Mouse (Mus musculus): Measurements from ENCODE around the gene Pold1. TPM values are rescaled to one million over a fixed set of nuclear protein-coding genes. Genes with fewer than 3 reads are reported as not detected.

Pold1 gene
- total and polyA plus RNA-seq, 2 experiments from 2014 or later, result 18.3 to 41.8 TPM

DNA sequence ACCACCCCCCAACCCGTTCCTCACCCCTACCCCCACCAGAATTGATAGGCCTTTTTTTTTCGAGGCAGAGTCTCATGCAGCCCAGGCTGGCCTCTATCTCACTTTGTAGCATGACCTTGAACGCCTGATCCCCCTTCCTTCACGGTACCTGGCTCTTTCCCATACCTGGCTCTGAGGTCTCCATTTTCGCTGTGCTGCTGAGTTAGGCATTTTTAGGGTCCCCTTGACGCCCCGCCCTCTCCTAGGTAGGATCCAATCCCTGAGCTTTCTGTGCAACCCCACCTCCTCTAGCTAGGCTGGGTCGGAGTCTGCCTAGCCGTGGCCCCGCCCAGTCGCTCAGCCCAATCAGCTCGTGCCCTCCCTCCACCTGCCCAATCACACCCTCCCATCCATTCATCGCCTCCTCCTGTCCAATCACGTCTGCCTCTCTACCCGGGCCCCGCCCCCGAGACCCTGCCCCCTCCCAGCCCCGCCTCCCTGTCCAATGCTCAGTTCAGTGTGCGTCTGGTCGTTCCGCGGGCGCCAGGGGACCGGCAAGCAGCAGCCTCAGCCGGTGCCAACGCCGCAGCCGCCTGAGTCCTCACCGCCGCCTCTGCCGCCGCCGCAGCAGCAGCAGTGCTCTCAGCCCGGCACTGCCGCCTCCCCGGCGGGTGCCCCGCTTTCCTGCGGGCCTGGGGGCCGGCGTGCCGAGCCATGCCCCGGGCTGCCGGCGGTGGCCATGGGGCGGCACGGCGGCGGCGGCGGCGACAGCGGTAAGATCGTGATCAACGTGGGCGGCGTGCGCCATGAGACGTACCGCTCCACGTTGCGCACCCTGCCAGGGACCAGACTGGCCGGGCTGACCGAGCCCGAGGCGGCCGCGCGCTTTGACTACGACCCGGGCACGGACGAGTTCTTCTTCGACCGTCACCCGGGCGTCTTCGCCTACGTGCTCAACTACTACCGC, 42.0 kb upstream of the Pold1 start, which contains the start of gene Kcnc3:
Kcnc3 (plus strand) TSS at position 263 of the 946 bp plus-strand sequence.
- H3K27ac ChIP-seq (ENCODE audit: low read depth), result no peak within 1 kb of the TSS
- ATAC-seq (ENCODE audit: insufficient read depth, low read depth), result peak; percentile 89

DNA sequence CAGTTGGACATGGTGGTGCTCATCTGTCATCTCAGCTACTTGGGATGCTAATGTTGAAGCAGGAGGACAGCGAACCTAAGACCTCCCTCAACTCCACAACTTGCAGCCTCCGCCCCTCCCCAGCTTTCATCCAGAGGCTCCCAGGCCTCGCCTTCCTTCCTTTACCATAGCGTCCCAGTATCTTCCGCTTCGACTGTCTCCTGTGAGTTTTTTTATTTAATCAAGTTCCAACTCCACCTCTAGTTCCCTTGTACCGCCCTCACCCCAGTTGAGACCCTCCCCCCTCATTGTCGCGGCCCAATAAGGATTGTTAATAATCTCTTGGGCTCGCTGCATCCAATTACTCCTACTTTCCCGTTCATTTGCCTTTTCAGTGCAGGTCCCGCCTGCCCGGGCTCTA, 41.3 kb upstream of the Pold1 start:
- H3K4me2 ChIP-seq (ENCODE audit: low read depth, low read length), result 0 out of 2 replicates have a peak overlapping the region, but pooled peaks have one; percentile 91
- DNase-seq (ENCODE audit: low spot score) (no peak), ATAC-seq (ENCODE audit: insufficient read depth, low read depth) (no peak)
- no peaks in the 10 kb centered on the region for H3K9me3 ChIP-seq (replicated peaks; ENCODE audit: control insufficient read depth, low read length)
- no peaks in the 10 kb centered on the region for H3K36me3 ChIP-seq (replicated peaks; ENCODE audit: control insufficient read depth, insufficient read depth, low read length)
- no peak overlapping the region for H3K9ac ChIP-seq (replicated peaks; ENCODE audit: low read depth, low read length)
- H3K27me3 ChIP-seq (ENCODE audit: control insufficient read depth, insufficient read depth, low read length), result peaks cover 91% of the 10 kb centered on the region
- no peak overlapping the region for H3K4me3 ChIP-seq (ENCODE audit: low read depth, low read length)
- peaks cover 12% of the 10 kb centered on the region for H3K4me1 ChIP-seq (ENCODE audit: control insufficient read depth, insufficient read depth)
- WGBS, result 6% methylated on average over 13 of the region's 13 CpGs
- no peak overlapping the region for H3K27ac ChIP-seq (ENCODE audit: low read depth)
- no peak for TF ChIP-seq EP300 (IDR thresholded peaks at IDR 0.05; ENCODE audit: low read depth)
- TF ChIP-seq CTCF (IDR thresholded peaks at IDR 0.05; ENCODE audit: low read depth), result no peak

More for the DNA sequence above, 42.0 kb upstream of the Pold1 start, which contains the start of gene Kcnc3:
- H3K9me3 ChIP-seq (replicated peaks; ENCODE audit: control insufficient read depth, low read length), result no peaks in the 10 kb centered on the region
- DNase-seq (ENCODE audit: low spot score), result peak; percentile 71
- H3K4me2 ChIP-seq (ENCODE audit: low read depth, low read length), result peak within 1 kb of the TSS; percentile 91
- no peak within 1 kb of the TSS for H3K9ac ChIP-seq (replicated peaks; ENCODE audit: low read depth, low read length)
- H3K4me1 ChIP-seq (ENCODE audit: control insufficient read depth, insufficient read depth), result peaks cover 12% of the 10 kb centered on the region
- H3K36me3 ChIP-seq (replicated peaks; ENCODE audit: control insufficient read depth, insufficient read depth, low read length), result no peaks in the 10 kb centered on the region
- under 1% methylated on average over 68 of the region's 80 CpGs for WGBS
- TF ChIP-seq CTCF (IDR thresholded peaks at IDR 0.05; ENCODE audit: low read depth), result no peak
- no peak for TF ChIP-seq EP300 (IDR thresholded peaks at IDR 0.05; ENCODE audit: low read depth)
- peak within 1 kb of the TSS; percentile 49 for H3K4me3 ChIP-seq (ENCODE audit: low read depth, low read length)
- H3K27me3 ChIP-seq (ENCODE audit: control insufficient read depth, insufficient read depth, low read length), result peaks cover 84% of the 10 kb centered on the region

DNA sequence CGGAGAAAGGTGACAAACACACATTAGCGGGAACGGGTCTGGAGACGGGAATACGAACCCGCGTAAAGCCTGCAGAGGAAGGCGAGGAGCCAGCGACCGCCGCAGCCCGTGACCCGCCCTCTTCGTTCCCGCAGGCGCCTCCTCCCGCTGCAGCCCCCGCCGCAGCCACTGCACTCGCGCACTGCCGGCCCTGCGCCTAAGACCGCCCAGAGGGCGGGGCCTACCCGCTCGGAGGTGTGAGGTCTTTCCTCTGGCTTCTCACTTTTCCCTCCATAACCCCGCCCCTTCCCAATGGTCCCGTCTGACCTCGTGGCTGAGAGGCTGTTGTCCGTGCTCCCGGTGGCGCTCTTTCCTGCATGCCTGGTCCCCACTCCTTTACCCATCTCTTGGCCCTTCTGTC, 40.5 kb upstream of the Pold1 start:
- Histone ChIP-seq H3K4me3 (ENCODE audit: low read depth, low read length) (peak overlapping the region; percentile 42), H3K9ac (replicated peaks; ENCODE audit: low read depth, low read length) (no peak overlapping the region), H3K4me1 (ENCODE audit: control insufficient read depth, insufficient read depth) (peaks cover 12% of the 10 kb centered on the region), H3K9me3 (replicated peaks; ENCODE audit: control insufficient read depth, low read length) (no peaks in the 10 kb centered on the region), H3K36me3 (replicated peaks; ENCODE audit: control insufficient read depth, insufficient read depth, low read length) (no peaks in the 10 kb centered on the region), H3K27me3 (ENCODE audit: control insufficient read depth, insufficient read depth, low read length) (peaks cover 91% of the 10 kb centered on the region), H3K4me2 (ENCODE audit: low read depth, low read length) (peak overlapping the region; percentile 61), H3K27ac (ENCODE audit: low read depth) (no peak overlapping the region)
- no peak for ATAC-seq (ENCODE audit: insufficient read depth, low read depth)
- WGBS, result 1% methylated on average over 31 of the region's 33 CpGs
- DNase-seq (ENCODE audit: low spot score), result no peak
- no peak for TF ChIP-seq CTCF (IDR thresholded peaks at IDR 0.05; ENCODE audit: low read depth)
- no peak for TF ChIP-seq EP300 (IDR thresholded peaks at IDR 0.05; ENCODE audit: low read depth)

DNA sequence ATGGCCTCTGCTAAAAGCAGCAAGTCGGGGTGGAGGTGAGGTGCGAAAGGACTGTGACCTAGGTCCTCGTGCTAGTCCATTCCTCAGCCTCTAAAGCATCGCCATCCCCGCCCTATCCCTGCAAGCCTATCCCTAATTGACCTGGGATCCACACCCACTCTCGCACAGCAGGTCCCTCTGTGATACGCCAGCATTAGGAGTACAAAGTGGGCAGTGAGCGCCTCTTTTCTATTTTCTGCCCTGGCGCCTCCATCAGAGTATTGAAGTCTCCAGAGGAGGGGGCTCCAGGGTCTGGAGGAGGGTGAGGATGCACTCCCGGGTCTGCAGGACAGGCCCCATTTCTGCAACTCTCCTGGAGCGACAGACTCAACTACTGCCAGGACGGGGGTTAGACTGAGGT, 39.7 kb upstream of the Pold1 start:
- ATAC-seq (ENCODE audit: insufficient read depth, low read depth), result no peak
- TF ChIP-seq CTCF (IDR thresholded peaks at IDR 0.05; ENCODE audit: low read depth) (no peak), EP300 (IDR thresholded peaks at IDR 0.05; ENCODE audit: low read depth) (no peak)
- Histone ChIP-seq H3K36me3 (replicated peaks; ENCODE audit: control insufficient read depth, insufficient read depth, low read length) (no peaks in the 10 kb centered on the region), H3K4me3 (ENCODE audit: low read depth, low read length) (no peak overlapping the region), H3K9ac (replicated peaks; ENCODE audit: low read depth, low read length) (no peak overlapping the region), H3K4me1 (ENCODE audit: control insufficient read depth, insufficient read depth) (peaks cover 12% of the 10 kb centered on the region), H3K27me3 (ENCODE audit: control insufficient read depth, insufficient read depth, low read length) (peaks cover 84% of the 10 kb centered on the region), H3K4me2 (ENCODE audit: low read depth, low read length) (peak overlapping the region; percentile 61; the same call in 1 of the 2 replicates), H3K27ac (ENCODE audit: low read depth) (no peak overlapping the region), H3K9me3 (replicated peaks; ENCODE audit: control insufficient read depth, low read length) (no peaks in the 10 kb centered on the region)
- DNase-seq (ENCODE audit: low spot score), result no peak
- WGBS, result 11% methylated on average over 12 of the region's 12 CpGs

DNA sequence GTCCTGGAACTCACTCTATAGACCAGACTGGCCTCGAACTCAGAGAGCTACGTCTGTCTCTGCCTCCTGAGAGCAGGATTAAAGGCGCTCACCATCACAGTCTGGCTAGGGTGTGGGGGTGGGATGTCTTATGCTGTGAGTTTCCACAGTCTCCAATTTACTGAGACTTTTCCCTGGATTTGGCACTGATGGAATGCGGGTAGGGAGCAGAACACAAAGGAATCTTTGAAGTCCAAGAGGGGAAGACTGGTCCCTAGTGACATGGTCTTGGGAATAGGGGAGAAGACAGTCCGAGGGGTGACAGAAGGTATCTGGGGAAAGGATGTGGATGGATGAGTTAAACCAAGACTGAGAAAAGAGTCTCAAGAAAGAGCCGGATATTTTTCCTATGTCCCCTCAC, 39.0 kb upstream of the Pold1 start:
- ATAC-seq (ENCODE audit: insufficient read depth, low read depth) (no peak), DNase-seq (ENCODE audit: low spot score) (no peak)
- Histone ChIP-seq H3K4me3 (ENCODE audit: low read depth, low read length) (no peak overlapping the region), H3K9ac (replicated peaks; ENCODE audit: low read depth, low read length) (no peak overlapping the region), H3K4me2 (ENCODE audit: low read depth, low read length) (no peak overlapping the region), H3K4me1 (ENCODE audit: control insufficient read depth, insufficient read depth) (peaks cover 12% of the 10 kb centered on the region), H3K36me3 (replicated peaks; ENCODE audit: control insufficient read depth, insufficient read depth, low read length) (no peaks in the 10 kb centered on the region), H3K27me3 (ENCODE audit: control insufficient read depth, insufficient read depth, low read length) (peaks cover 77% of the 10 kb centered on the region), H3K9me3 (replicated peaks; ENCODE audit: control insufficient read depth, low read length) (no peaks in the 10 kb centered on the region), H3K27ac (ENCODE audit: low read depth) (no peak overlapping the region)
- 34% methylated on average over 6 of the region's 6 CpGs for WGBS
- TF ChIP-seq EP300 (IDR thresholded peaks at IDR 0.05; ENCODE audit: low read depth), result no peak
